Mouse (Mus musculus) small intestine, adult 2 months (tissue): ENCODE results near the gene Sumf1. TPM values are rescaled to one million over a fixed set of nuclear protein-coding genes. Genes with fewer than 3 reads are reported as not detected.

Source experiments
- H3K27ac ChIP-seq: fragments of 200-500 bp; 2 replicates; pipeline ENCODE4 v1.5.1; 2012; ENCODE audit warnings: low read depth, low read length, control low read depth, inconsistent platforms; ENCODE audit not compliant: insufficient read depth
- H3K27me3 ChIP-seq: fragments of 200-500 bp; 2 replicates; pipeline ENCODE4 v1.6.1; 2012; ENCODE audit warnings: mild to moderate bottlenecking, moderate library complexity, low read length, inconsistent platforms; ENCODE audit not compliant: control insufficient read depth, insufficient read depth
- H3K36me3 ChIP-seq: fragments of 200-500 bp; 2 replicates; pipeline ENCODE4 v1.6.1; 2012; ENCODE audit warnings: mild to moderate bottlenecking, low read length, control low read depth, inconsistent platforms; ENCODE audit not compliant: control insufficient read depth, insufficient read depth
- H3K4me1 ChIP-seq: fragments of 200-500 bp; 2 replicates; pipeline ENCODE4 v1.6.1; 2012; ENCODE audit warnings: low read length, inconsistent platforms, mixed read lengths; ENCODE audit not compliant: control insufficient read depth, insufficient read depth, insufficient read length
- H3K4me3 ChIP-seq: fragments of 200-500 bp; 2 replicates; pipeline ENCODE4 v1.5.1; 2012; ENCODE audit warnings: low read depth, mild to moderate bottlenecking, control low read depth, inconsistent platforms, low read length, moderate library complexity
- CTCF ChIP-seq: fragments of 200-500 bp; IDR thresholded peaks from 2 replicates; pipeline ENCODE4 v1.5.1; 2012; ENCODE audit warnings: low read depth, mild to moderate bottlenecking, control low read depth, inconsistent platforms, low read length, moderate library complexity, mixed read lengths; ENCODE audit not compliant: insufficient replicate concordance, insufficient read length; ENCODE audit errors: extremely low read depth
- POLR2A ChIP-seq: fragments of 200-500 bp; IDR thresholded peaks from 2 replicates; pipeline ENCODE4 v1.6.1; 2012; ENCODE audit warnings: low read depth, mild to moderate bottlenecking, control low read depth, inconsistent platforms, low read length, moderate library complexity
- WGBS: fragments of 180-500 bp; shearing (Covaris S2); methylation state at CpG from one replicate; pipeline ENCODE4 v1.1.7; 2018; 5-methylcytosine and 5-hydroxymethylcytosine counted together
- polyA plus RNA-seq: library from polyadenylated mRNA; depleted of rRNA; stranded (reverse); fragments of >200 nt; gene quantifications from 2 replicates; pipeline ENCODE4 v1.2.3, GENCODE M21; 2012

Gene Sumf1
- polyA plus RNA-seq, 1 experiment: 36.2 TPM

DNA sequence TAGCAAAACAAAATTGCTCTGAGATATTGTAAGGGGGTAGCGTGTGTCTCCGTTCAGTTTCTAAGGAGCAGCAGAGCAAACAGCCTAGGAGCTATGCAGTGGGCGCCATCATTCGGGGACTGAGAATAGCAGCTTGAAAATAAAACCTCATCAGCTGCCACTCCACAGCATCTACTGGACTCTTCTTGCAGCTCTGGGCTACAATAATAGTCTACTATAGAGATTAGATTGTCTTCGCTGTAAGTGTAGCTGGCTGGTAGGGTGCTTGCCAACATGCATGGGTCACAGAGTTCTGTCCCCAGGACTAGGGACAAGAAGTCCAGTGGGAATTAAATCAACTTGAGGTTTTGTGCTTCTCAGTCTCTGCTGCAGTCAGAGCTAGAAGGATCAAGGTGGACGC is 42.1 kb upstream of the Sumf1 start:
- 95% methylated on average over 6 of the region's 6 CpGs for WGBS
- Histone ChIP-seq H3K4me1 (peaks cover 2% of the 10 kb centered on the region; the same call in 1 of the 2 replicates), H3K27ac (no peak overlapping the region), H3K27me3 (no peaks in the 10 kb centered on the region), H3K36me3 (no peaks in the 10 kb centered on the region), H3K4me3 (no peak overlapping the region)
- no peak for TF ChIP-seq POLR2A
- TF ChIP-seq CTCF: no peak

DNA sequence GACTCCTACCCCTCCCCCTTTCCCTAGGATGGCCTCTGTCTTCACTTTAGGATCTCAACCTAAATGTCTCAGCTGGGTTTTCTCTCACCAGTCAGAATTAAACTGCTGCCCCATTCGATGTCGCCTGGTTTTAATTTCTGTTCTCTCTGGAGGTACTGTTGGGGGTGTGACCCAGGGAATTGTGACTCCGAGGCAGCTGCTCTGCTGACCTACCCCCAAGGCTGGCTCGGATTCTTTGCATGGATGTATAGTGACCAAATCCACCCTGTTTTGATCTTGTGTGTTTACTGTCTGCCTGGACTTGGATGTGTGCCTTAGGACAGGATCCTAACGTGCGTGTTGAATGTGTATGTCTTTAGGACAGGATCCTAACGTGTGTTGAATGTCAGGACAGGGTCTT is 40.8 kb upstream of the Sumf1 start:
- H3K27ac ChIP-seq: no peak overlapping the region
- H3K4me1 ChIP-seq: peaks cover 2% of the 10 kb centered on the region; the same call in 1 of the 2 replicates
- H3K36me3 ChIP-seq: no peaks in the 10 kb centered on the region
- H3K4me3 ChIP-seq: no peak overlapping the region
- no peaks in the 10 kb centered on the region for H3K27me3 ChIP-seq
- no peak for TF ChIP-seq POLR2A
- no peak for TF ChIP-seq CTCF
- 85% methylated on average over 7 of the region's 7 CpGs for WGBS

DNA sequence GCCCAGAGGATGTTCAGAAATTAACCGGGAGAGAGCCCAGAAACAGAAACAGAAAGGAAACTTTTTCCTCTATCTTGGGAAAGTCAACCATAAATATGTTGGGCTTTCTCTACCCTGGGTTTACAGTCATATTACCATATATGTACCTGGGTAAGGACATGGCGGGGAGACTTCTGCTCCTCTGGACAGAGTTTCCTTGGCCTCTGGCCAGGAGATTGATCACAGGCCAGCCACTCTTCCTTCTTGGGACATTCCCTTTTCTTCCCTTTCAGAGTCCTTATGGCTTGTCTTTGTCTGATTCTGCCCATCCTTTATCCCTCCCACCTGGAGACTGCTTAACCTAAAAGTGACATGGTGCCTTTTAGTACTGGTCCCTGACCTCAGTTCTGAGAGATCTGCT is 39.6 kb upstream of the Sumf1 start:
- Histone ChIP-seq H3K27me3 (no peaks in the 10 kb centered on the region), H3K36me3 (no peaks in the 10 kb centered on the region), H3K4me1 (peaks cover 2% of the 10 kb centered on the region; the same call in 1 of the 2 replicates), H3K27ac (no peak overlapping the region; the same call in 1 of the 2 replicates), H3K4me3 (no peak overlapping the region)
- 30% methylated on average over 2 of the region's 2 CpGs for WGBS
- TF ChIP-seq CTCF (no peak), POLR2A (no peak)

DNA sequence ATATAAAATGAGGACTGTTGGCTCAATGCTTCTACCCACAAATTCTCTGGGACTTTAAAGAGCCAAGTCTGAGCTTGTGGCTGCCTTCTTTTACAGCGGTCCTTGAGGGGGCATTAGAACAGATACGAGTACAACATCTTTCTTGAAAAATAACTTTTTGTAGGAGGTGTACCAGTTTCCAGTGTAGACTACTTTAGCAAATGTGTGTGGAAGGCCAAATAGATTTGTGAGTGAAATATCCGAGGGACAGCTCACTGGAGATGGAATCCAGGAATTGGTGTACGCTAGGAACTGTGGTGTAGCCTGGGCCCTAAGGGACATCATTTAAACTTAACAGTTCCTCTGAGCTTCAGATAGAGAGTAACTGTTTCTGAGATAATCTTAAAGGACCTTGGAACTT is 39.0 kb upstream of the Sumf1 start:
- 89% methylated on average over 4 of the region's 4 CpGs for WGBS
- Histone ChIP-seq H3K27me3 (no peaks in the 10 kb centered on the region), H3K4me1 (peaks cover 2% of the 10 kb centered on the region; the same call in 1 of the 2 replicates), H3K27ac (no peak overlapping the region), H3K4me3 (no peak overlapping the region), H3K36me3 (no peaks in the 10 kb centered on the region)
- TF ChIP-seq POLR2A: no peak
- TF ChIP-seq CTCF: no peak

DNA sequence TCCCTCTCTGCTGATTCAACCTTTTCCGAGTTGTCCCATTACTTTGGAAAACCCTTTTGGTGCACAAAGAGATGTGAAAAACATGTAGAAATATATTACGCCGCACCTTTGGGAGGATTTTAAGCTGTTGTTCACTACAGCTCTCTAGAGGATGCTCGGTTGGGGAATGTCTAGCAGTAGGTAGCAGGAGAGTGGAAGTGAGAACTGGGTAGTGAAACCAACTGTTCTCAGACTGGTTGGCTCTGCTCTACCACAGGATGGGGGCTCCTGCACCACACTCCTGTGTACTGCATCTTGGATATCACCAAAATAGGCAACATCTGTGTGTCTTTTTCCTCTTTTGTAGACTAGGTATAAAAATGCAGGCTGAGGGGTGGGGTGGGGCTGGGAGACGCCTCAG is 37.5 kb upstream of the Sumf1 start:
- TF ChIP-seq CTCF: no peak
- no peak for TF ChIP-seq POLR2A
- H3K4me1 ChIP-seq: peaks cover 2% of the 10 kb centered on the region; the same call in 1 of the 2 replicates
- WGBS: 83% methylated on average over 5 of the region's 5 CpGs
- H3K4me3 ChIP-seq: no peak overlapping the region
- no peaks in the 10 kb centered on the region for H3K36me3 ChIP-seq
- H3K27ac ChIP-seq: no peak overlapping the region
- no peaks in the 10 kb centered on the region for H3K27me3 ChIP-seq

DNA sequence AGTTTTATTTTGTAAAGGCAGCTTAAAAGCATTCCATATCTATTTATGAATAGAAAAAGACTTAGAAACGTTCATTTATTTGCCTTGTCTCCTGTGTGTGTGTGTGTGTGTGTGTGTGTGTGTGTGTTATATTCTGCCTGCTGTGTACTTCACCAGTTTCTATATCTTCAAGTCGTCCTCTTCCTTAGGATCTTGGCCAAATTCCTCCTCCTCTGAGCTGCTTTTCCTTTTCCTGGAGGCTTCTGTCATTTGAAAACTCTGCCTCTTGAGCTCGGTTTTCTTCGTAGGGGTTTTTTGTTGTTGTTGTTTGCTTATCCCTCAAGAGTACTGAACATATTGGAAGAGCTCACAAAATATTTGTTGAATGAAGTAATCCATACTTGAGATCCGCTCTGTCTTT is 37.1 kb upstream of the Sumf1 start:
- Histone ChIP-seq H3K4me1 (peaks cover 2% of the 10 kb centered on the region; the same call in 1 of the 2 replicates), H3K4me3 (no peak overlapping the region), H3K36me3 (no peaks in the 10 kb centered on the region), H3K27me3 (no peaks in the 10 kb centered on the region), H3K27ac (no peak overlapping the region)
- WGBS: 47% methylated on average over 5 of the region's 5 CpGs
- TF ChIP-seq POLR2A (no peak), CTCF (no peak)

DNA sequence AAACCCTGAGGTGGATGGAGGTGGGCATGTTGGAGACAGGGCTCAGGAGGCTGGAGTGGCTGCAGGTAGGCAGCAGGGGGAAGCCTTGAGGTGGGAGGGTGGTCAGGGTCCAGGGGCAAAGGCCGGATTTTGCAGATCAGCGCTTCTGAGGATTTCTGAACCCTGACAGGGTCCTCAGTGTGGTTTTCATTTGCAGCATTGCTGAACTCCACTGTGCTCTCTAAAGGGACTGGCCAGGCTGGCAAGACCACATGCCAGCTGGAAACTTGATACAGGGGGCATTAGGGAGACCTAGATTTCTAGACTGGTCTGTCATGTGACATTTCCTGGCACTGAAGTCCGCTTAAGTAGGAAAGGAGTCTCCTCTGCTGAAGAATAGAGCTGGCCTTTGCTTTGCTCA is 32.6 kb upstream of the Sumf1 start:
- Histone ChIP-seq H3K27me3 (no peaks in the 10 kb centered on the region), H3K4me1 (no peaks in the 10 kb centered on the region), H3K36me3 (0 out of 2 replicates have a peak, but pooled peaks cover 1% of the 10 kb centered on the region), H3K27ac (no peak overlapping the region), H3K4me3 (no peak overlapping the region)
- 88% methylated on average over 3 of the region's 3 CpGs for WGBS
- no peak for TF ChIP-seq POLR2A
- TF ChIP-seq CTCF: no peak
